Comparison of ENCODE assay signal across 7 mouse cellular contexts in the genomic region with DNA sequence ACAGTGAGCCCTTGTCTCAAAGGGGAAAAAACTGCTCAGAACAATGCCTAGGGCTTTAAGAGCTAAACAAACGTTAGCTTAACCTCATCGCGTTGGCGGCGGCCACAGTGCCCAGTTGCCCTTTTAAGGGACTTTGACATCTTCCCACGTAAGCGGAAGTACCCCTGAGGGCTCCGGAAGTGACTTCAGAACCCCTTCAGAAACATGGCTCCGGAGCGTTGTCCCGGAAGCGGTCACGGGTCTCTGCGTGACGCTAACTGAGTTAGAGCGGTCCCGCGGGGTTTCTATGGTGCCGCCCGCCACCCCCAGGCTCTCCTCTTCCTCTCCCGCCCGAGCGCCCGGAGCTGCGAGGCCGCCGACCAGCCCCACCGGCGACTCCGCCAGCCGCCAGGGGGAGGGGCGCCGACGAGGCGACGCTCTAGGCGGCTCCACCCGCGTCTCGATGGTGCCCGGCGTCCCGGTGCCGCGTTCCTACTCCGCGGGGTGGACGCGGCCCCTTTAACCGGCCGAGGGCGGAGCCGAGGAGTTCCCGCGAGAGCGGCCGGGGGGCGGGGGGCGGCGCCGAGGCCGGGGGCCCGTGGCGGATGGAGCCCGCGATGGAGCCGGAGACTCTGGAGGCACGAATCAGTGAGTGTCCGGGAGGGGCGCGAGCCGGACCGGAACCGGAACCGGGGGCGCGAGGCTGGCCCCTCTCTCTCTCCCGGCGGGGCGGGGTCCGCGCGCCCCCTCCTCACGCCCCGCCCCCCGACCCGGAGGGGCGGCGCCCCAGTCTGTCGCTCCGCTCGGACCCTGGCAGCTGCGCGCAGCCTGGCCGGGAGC. TPM values are rescaled to one million over a fixed set of nuclear protein-coding genes. Genes with fewer than 3 reads are reported as not detected.
DNase-seq lines count a peak whose midpoint lies in the region; ATAC-seq and TF ChIP-seq lines count a peak whose summit lies in the region.

A gene (plus strand): TSS at position 200 of the 819 bp plus-strand sequence.

- peak; percentile 47 for TF ChIP-seq CTCF in intestine, postnatal 0 days (IDR thresholded peaks at IDR 0.05; ENCODE audit: low read depth)
- TF ChIP-seq CTCF in small intestine, adult 2 months (IDR thresholded peaks at IDR 0.05; ENCODE audit: extremely low read depth, insufficient read length, insufficient replicate concordance, low read depth, low read length), result peak; percentile 12; the same call in 1 of the 2 replicates

- peak within 1 kb of the TSS; percentile 84 for H3K4me2 ChIP-seq in intestine, postnatal 0 days (replicated peaks; ENCODE audit: low read depth)
- peak within 1 kb of the TSS; percentile 80 for H3K4me2 ChIP-seq in midbrain, embryonic 12.5 days (replicated peaks)

- peaks cover 49% of the 10 kb centered on the region for H3K4me1 ChIP-seq in embryonic facial prominence, embryonic 10.5 days
- peaks cover 7% of the 10 kb centered on the region; the same call in 1 of the 2 replicates for H3K4me1 ChIP-seq in intestine, postnatal 0 days (replicated peaks; ENCODE audit: control insufficient read depth, insufficient read depth, low read length)
- H3K4me1 ChIP-seq in midbrain, embryonic 12.5 days, result peaks cover 25% of the 10 kb centered on the region
- H3K4me1 ChIP-seq in small intestine, adult 2 months (ENCODE audit: control insufficient read depth, insufficient read depth, insufficient read length, low read length), result peaks cover 17% of the 10 kb centered on the region

- no peaks in the 10 kb centered on the region for H3K9me3 ChIP-seq in embryonic facial prominence, embryonic 10.5 days
- H3K9me3 ChIP-seq in intestine, postnatal 0 days (ENCODE audit: control insufficient read depth), result no peaks in the 10 kb centered on the region
- no peaks in the 10 kb centered on the region for H3K9me3 ChIP-seq in midbrain, embryonic 12.5 days

- ATAC-seq in intestine, postnatal 0 days, result peak; percentile 91
- peak; percentile 94 for ATAC-seq in midbrain, embryonic 12.5 days (ENCODE audit: low FRiP score, low read depth)

- DNase-seq in adrenal gland, postnatal 10 days, result peak; percentile 95
- DNase-seq in embryonic facial prominence, embryonic 10.5 days (ENCODE audit: low spot score), result peak; percentile 96
- DNase-seq in gonadal fat pad, adult 2 months (ENCODE audit: low read depth), result peak; percentile 87
- peak; percentile 95 for DNase-seq in left cerebral cortex, postnatal 4 days

- H3K27ac ChIP-seq in embryonic facial prominence, embryonic 10.5 days (replicated peaks), result peak within 1 kb of the TSS; percentile 99
- H3K27ac ChIP-seq in intestine, postnatal 0 days (ENCODE audit: low read depth, low read length), result peak within 1 kb of the TSS; percentile 99
- peak within 1 kb of the TSS; percentile 98 for H3K27ac ChIP-seq in midbrain, embryonic 12.5 days (replicated peaks)
- H3K27ac ChIP-seq in small intestine, adult 2 months (ENCODE audit: insufficient read depth, low read depth, low read length), result peak within 1 kb of the TSS; percentile 96

- H3K36me3 ChIP-seq in embryonic facial prominence, embryonic 10.5 days (replicated peaks), result peaks cover 29% of the 10 kb centered on the region
- H3K36me3 ChIP-seq in intestine, postnatal 0 days (ENCODE audit: control insufficient read depth, insufficient read depth), result peaks cover 28% of the 10 kb centered on the region
- H3K36me3 ChIP-seq in midbrain, embryonic 12.5 days, result peaks cover 20% of the 10 kb centered on the region; the same call in 1 of the 2 replicates
- H3K36me3 ChIP-seq in small intestine, adult 2 months (ENCODE audit: control insufficient read depth, insufficient read depth, low read length), result peaks cover 13% of the 10 kb centered on the region

- peaks cover 6% of the 10 kb centered on the region for H3K27me3 ChIP-seq in embryonic facial prominence, embryonic 10.5 days (replicated peaks; ENCODE audit: low read depth, poor library complexity, severe bottlenecking)
- no peaks in the 10 kb centered on the region for H3K27me3 ChIP-seq in intestine, postnatal 0 days (replicated peaks; ENCODE audit: control insufficient read depth, insufficient read depth, low read length)
- H3K27me3 ChIP-seq in midbrain, embryonic 12.5 days, result no peaks in the 10 kb centered on the region
- no peaks in the 10 kb centered on the region for H3K27me3 ChIP-seq in small intestine, adult 2 months (ENCODE audit: control insufficient read depth, insufficient read depth, low read length)

- H3K4me3 ChIP-seq in embryonic facial prominence, embryonic 10.5 days, result peak within 1 kb of the TSS; percentile 84
- H3K4me3 ChIP-seq in intestine, postnatal 0 days (ENCODE audit: low read depth, low read length), result peak within 1 kb of the TSS; percentile 90
- peak within 1 kb of the TSS; percentile 73 for H3K4me3 ChIP-seq in midbrain, embryonic 12.5 days
- H3K4me3 ChIP-seq in small intestine, adult 2 months (ENCODE audit: low read depth, low read length), result peak within 1 kb of the TSS; percentile 70

- TF ChIP-seq POLR2A in small intestine, adult 2 months (IDR thresholded peaks at IDR 0.05; ENCODE audit: low read depth, low read length), result peak; percentile 74

- intact Hi-C loops in left cerebral cortex, postnatal 4 days (cut with DNase I), result no loop called here

- WGBS in embryonic facial prominence, embryonic 10.5 days, result 2% methylated on average over 85 of the region's 95 CpGs
- 1% methylated on average over 59 of the region's 95 CpGs for WGBS in intestine, postnatal 0 days
- under 1% methylated on average over 55 of the region's 95 CpGs for WGBS in midbrain, embryonic 12.5 days
- under 1% methylated on average over 82 of the region's 95 CpGs for WGBS in small intestine, adult 2 months

- H3K9ac ChIP-seq in intestine, postnatal 0 days (ENCODE audit: low read depth, low read length), result peak within 1 kb of the TSS; percentile 90
- peak within 1 kb of the TSS; percentile 85 for H3K9ac ChIP-seq in midbrain, embryonic 12.5 days (replicated peaks)

RNA-seq across cellular contexts. Expression of the gene that starts here (rescaled TPM):
- total RNA-seq in adrenal gland, postnatal 10 days (2021), result 10 to 100 TPM; 48.8 to 50.6 TPM
- 52.0 and 53.5 TPM in 2 replicates for polyA plus RNA-seq in embryonic facial prominence, embryonic 10.5 days (2016; fragmentation: Nextera tagmentation; extraction: Ambion mirVana)
- polyA plus RNA-seq in gonadal fat pad, adult 2 months (2012; rRNA removed), result 69.0 and 70.0 TPM in 2 replicates
- 40.1 TPM in 2 replicates for polyA plus RNA-seq in intestine, postnatal 0 days (2015; fragmentation: Nextera tagmentation; extraction: Ambion mirVana)
- total RNA-seq in left cerebral cortex, postnatal 4 days (2021), result 10 to 100 TPM; 59.3 to 65.6 TPM
- polyA plus RNA-seq in midbrain, embryonic 12.5 days (2016; fragmentation: Nextera tagmentation; extraction: Ambion mirVana), result 50.9 and 52.7 TPM in 2 replicates
- polyA plus RNA-seq in small intestine, adult 2 months (2012; rRNA removed), result 62.5 and 105 TPM in 2 replicates

Comparison
In these comparisons a context has a peak if more than half of its experiments do, and no peak if none do; other contexts are left out.
1. Peak in every context shown above with its lines: DNase-seq, ATAC-seq, H3K4me3 ChIP-seq and H3K27ac ChIP-seq.